Mouse (Mus musculus): ENCODE results near the gene Narfl. TPM values are rescaled to one million over a fixed set of nuclear protein-coding genes. Genes with fewer than 3 reads are reported as not detected.

Gene Narfl
- polyA plus RNA-seq, 1 experiment = 31.4 TPM

DNA sequence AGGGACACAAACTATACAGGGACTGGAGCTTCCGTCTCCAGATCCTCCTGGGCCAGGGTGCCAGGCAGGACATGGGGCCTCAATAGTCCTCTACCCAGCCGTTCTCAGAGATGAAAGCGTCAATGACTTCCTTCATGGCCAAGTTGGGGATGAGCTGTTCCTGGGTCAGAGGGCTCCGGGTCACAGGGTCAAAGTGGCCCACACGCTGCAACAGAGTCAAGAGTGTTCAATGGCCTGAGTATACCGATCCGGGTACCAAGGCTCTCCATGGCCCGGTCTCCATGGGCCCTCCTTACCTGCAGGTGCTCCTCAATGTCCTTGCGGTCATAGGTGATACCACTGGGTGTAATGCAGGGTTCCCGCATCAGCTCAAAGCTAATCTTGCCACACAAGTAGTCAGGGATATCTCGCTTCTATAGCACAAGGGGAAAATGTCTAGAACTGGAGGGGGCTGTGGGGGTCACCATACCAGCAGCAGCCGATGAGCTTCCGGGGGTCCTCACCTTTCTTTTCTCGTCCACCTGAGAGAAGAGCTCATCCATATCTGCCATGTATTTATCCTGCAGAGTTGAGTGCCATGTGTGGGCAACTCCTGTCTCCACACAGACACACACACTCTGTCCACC is 57.3 kb downstream of the Narfl start:
- TF ChIP-seq USF1 (IDR thresholded peaks at IDR 0.05; ENCODE audit: low read depth) (no peak), POLR2A (IDR thresholded peaks at IDR 0.05; ENCODE audit: insufficient read length, low read depth) (peak; percentile 9)
- Histone ChIP-seq H3K79me2 (ENCODE audit: control insufficient read depth, insufficient read depth) (peaks cover 37% of the 10 kb centered on the region), H3ac (ENCODE audit: control insufficient read depth, insufficient read length) (no peak overlapping the region), H3K36me3 (ENCODE audit: control insufficient read depth, insufficient read depth) (no peaks in the 10 kb centered on the region), H3K27me3 (ENCODE audit: control insufficient read depth, insufficient read depth, insufficient read length) (no peaks in the 10 kb centered on the region), H3K4me2 (ENCODE audit: low read depth) (peak overlapping the region; percentile 94), H3K4me3 (peak overlapping the region; percentile 52)

DNA sequence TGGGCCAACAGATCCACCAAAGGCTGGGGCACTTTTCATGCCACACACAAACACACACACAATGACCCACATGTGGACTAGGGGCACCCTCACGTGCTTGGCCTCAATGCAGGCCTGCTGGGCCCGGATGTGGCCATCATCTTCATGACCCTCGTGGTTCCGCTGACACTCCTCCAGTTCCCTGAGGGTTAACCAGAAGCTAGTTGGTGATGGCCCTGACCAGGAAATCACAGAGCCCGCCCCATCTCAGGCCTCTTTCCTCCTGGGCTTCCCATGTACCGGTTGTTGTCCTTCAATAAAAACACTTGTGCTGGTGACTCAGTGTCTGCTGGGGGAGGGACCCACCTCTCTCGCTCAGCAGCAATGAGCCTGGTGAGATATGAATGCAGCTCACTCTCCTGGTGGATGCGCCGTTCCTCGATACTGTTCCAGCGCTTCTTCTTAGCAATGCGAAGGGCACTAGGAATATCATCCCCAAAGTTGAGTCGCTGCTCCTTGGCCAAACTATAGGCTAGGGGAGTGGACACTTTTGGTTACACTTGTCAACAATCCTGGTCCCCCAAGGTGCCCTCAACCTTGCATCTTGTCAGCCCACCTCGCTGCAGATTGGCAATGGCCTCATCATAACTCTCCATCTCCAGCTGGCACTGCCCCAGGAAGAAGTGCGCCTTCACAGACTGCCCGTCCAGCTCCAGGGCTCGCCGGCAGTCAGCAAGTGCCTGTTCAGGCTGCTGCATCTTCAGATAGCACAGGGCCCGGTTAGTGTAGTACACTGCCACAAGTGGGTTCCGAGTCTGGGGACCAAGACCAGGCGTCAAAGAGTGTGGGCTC is 58.1 kb downstream of the Narfl start:
- Histone ChIP-seq H3K4me3 (peak overlapping the region; percentile 52), H3K4me2 (ENCODE audit: low read depth) (peak overlapping the region; percentile 94), H3ac (ENCODE audit: control insufficient read depth, insufficient read length) (peak overlapping the region; percentile 46), H3K36me3 (ENCODE audit: control insufficient read depth, insufficient read depth) (no peaks in the 10 kb centered on the region), H3K79me2 (ENCODE audit: control insufficient read depth, insufficient read depth) (peaks cover 37% of the 10 kb centered on the region), H3K27me3 (ENCODE audit: control insufficient read depth, insufficient read depth, insufficient read length) (no peaks in the 10 kb centered on the region)
- TF ChIP-seq POLR2A (IDR thresholded peaks at IDR 0.05; ENCODE audit: insufficient read length, low read depth) (peak; percentile 3), CEBPB (IDR thresholded peaks at IDR 0.05; ENCODE audit: insufficient read depth, poor library complexity, severe bottlenecking) (no peak), TCF3 (IDR thresholded peaks at IDR 0.05; ENCODE audit: insufficient read length, low read depth) (no peak), E2F4 (IDR thresholded peaks at IDR 0.05; ENCODE audit: insufficient read depth) (no peak), MAX (IDR thresholded peaks at IDR 0.05; ENCODE audit: low read depth) (no peak), MYOD1 (IDR thresholded peaks at IDR 0.05; ENCODE audit: control insufficient read depth in 1 of 3, insufficient read length in 2 of 3, low read depth in 2 of 3) (no peak), POLR2AphosphoS2 (IDR thresholded peaks at IDR 0.05; ENCODE audit: insufficient read length, low read depth) (peak; percentile 73)

DNA sequence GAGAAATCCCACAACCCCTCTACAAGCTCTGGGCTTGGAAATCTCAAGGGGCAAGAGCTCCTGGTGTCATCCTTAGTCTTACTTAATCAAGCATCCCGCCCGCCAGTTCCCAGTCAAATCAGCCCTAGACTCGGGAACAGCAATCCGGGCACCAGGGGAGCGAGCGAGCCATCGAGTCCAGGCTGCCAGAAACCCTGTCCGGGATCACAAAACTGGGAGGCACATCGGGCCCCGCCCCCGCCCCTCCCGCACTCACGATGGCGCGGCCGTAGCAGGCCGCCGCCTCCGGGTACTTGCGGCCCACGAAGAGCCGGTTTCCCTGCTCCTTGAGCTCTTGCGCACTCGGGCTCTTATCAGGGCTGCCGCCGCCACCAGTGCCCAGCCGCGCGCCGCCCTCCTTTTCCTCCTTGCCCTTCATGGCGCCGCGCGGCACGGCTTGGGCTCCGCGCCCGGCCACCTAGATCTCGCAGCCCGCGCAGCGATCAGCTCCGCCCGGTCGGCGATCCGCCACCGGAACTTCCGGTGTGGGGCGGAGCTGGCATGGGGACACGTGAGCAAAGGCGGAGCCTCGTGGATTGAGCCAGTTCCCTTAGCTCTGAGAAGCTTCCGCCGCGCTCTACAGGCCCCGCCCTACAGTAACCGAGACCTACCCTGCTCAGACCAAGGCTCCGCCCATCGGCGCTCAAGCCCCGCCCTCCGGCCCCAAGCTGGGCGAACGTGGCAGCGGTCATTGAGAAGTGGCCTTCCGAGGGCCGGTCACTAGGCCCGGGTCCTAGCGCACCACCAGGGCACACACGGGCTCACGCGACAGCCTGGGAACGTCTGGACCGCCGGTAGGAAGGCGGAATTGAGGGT is 59.1 kb downstream of the Narfl start:
- Histone ChIP-seq H3K27me3 (ENCODE audit: control insufficient read depth, insufficient read depth, insufficient read length) (no peaks in the 10 kb centered on the region), H3ac (ENCODE audit: control insufficient read depth, insufficient read length) (peak overlapping the region; percentile 46), H3K36me3 (ENCODE audit: control insufficient read depth, insufficient read depth) (peaks cover under 1% of the 10 kb centered on the region), H3K4me3 (peak overlapping the region; percentile 52), H3K79me2 (ENCODE audit: control insufficient read depth, insufficient read depth) (peaks cover 37% of the 10 kb centered on the region), H3K4me2 (ENCODE audit: low read depth) (peak overlapping the region; percentile 94)
- TF ChIP-seq E2F4 (IDR thresholded peaks at IDR 0.05; ENCODE audit: insufficient read depth) = peak; percentile 60
- peak; percentile 66 for TF ChIP-seq POLR2AphosphoS2 (IDR thresholded peaks at IDR 0.05; ENCODE audit: insufficient read length, low read depth)
- no peak for TF ChIP-seq TCF12 (IDR thresholded peaks at IDR 0.05; ENCODE audit: insufficient read depth, poor library complexity, severe bottlenecking)
- TF ChIP-seq CEBPB (IDR thresholded peaks at IDR 0.05; ENCODE audit: insufficient read depth, poor library complexity, severe bottlenecking) = no peak
- no peak for TF ChIP-seq MAX (IDR thresholded peaks at IDR 0.05; ENCODE audit: low read depth)
- TF ChIP-seq MYOG (IDR thresholded peaks at IDR 0.05; ENCODE audit: control insufficient read depth in 1 of 3, insufficient read depth in 1 of 3, insufficient read length in 2 of 3, low read depth in 2 of 3) = no peak
- peak; percentile 94 for TF ChIP-seq USF1 (IDR thresholded peaks at IDR 0.05; ENCODE audit: low read depth)
- TF ChIP-seq MYOD1 (IDR thresholded peaks at IDR 0.05; ENCODE audit: control insufficient read depth in 1 of 3, insufficient read length in 2 of 3, low read depth in 2 of 3) = peak in 1 of 3 experiments; percentile 9
- TF ChIP-seq SRF (IDR thresholded peaks at IDR 0.05; ENCODE audit: control insufficient read depth, insufficient read length, low read depth) = no peak
- TF ChIP-seq POLR2A (IDR thresholded peaks at IDR 0.05; ENCODE audit: insufficient read length, low read depth) = peak; percentile 65

Other genes starting within 250 kb of the Narfl start
- 14.3 TPM for gene Sox8, start 203.1 kb upstream of the Narfl start, polyA plus RNA-seq (2012; fragmentation: generic; extraction: Trizol)
- 36.3 TPM for gene Lmf1, start 194.7 kb upstream of the Narfl start, polyA plus RNA-seq (2012; fragmentation: generic; extraction: Trizol)
- 0.24 TPM for gene Gng13, start 56.6 kb upstream of the Narfl start, polyA plus RNA-seq (2012; fragmentation: generic; extraction: Trizol)
- gene Chtf18, start 46.4 kb upstream of the Narfl start, polyA plus RNA-seq (2012; fragmentation: generic; extraction: Trizol) = 7.2 TPM
- 13.0 TPM for gene Rpusd1, start 46.1 kb upstream of the Narfl start, polyA plus RNA-seq (2012; fragmentation: generic; extraction: Trizol)
- gene Mslnl, start 37.7 kb upstream of the Narfl start, polyA plus RNA-seq (2012; fragmentation: generic; extraction: Trizol) = not detected
- gene Msln, start 19.4 kb upstream of the Narfl start, polyA plus RNA-seq (2012; fragmentation: generic; extraction: Trizol) = 91.8 TPM
- 29.8 TPM for gene Haghl, start 11.9 kb downstream of the Narfl start, polyA plus RNA-seq (2012; fragmentation: generic; extraction: Trizol)
- gene Ccdc78, start 12.8 kb downstream of the Narfl start, polyA plus RNA-seq (2012; fragmentation: generic; extraction: Trizol) = 0.08 TPM
- 61.0 TPM for gene Fam173a, start 19.1 kb downstream of the Narfl start, polyA plus RNA-seq (2012; fragmentation: generic; extraction: Trizol)
- gene AC134908.4, start 21.9 kb downstream of the Narfl start, polyA plus RNA-seq (2012; fragmentation: generic; extraction: Trizol) = not detected
- gene Metrn, start 23.4 kb downstream of the Narfl start, polyA plus RNA-seq (2012; fragmentation: generic; extraction: Trizol) = 44.4 TPM
- gene Fbxl16, start 35.3 kb downstream of the Narfl start, polyA plus RNA-seq (2012; fragmentation: generic; extraction: Trizol) = 6.0 TPM
- gene Wdr24, start 49.9 kb downstream of the Narfl start, polyA plus RNA-seq (2012; fragmentation: generic; extraction: Trizol) = 18.0 TPM
- gene Jmjd8, start 55.1 kb downstream of the Narfl start, polyA plus RNA-seq (2012; fragmentation: generic; extraction: Trizol) = 15.5 TPM
- gene Stub1, start 59.6 kb downstream of the Narfl start, polyA plus RNA-seq (2012; fragmentation: generic; extraction: Trizol) = 196 TPM
- gene Rhbdl1, start 63.5 kb downstream of the Narfl start, polyA plus RNA-seq (2012; fragmentation: generic; extraction: Trizol) = 0.67 TPM
- 0.67 TPM for gene Gm20683, start 68.0 kb downstream of the Narfl start, polyA plus RNA-seq (2012; fragmentation: generic; extraction: Trizol)
- gene Rhot2, start 71.1 kb downstream of the Narfl start, polyA plus RNA-seq (2012; fragmentation: generic; extraction: Trizol) = 48.3 TPM
- gene Wdr90, start 87.7 kb downstream of the Narfl start, polyA plus RNA-seq (2012; fragmentation: generic; extraction: Trizol) = 7.4 TPM
- gene Mcrip2, start 95.0 kb downstream of the Narfl start, polyA plus RNA-seq (2012; fragmentation: generic; extraction: Trizol) = 36.7 TPM
- 23.6 TPM for gene Mettl26, start 101.3 kb downstream of the Narfl start, polyA plus RNA-seq (2012; fragmentation: generic; extraction: Trizol)
- 0.25 TPM for gene Wfikkn1, start 107.1 kb downstream of the Narfl start, polyA plus RNA-seq (2012; fragmentation: generic; extraction: Trizol)
- 18.3 TPM for gene Rab40c, start 146.0 kb downstream of the Narfl start, polyA plus RNA-seq (2012; fragmentation: generic; extraction: Trizol)
- gene Pigq, start 171.2 kb downstream of the Narfl start, polyA plus RNA-seq (2012; fragmentation: generic; extraction: Trizol) = 46.3 TPM
- 0.17 TPM for gene Nhlrc4, start 171.2 kb downstream of the Narfl start, polyA plus RNA-seq (2012; fragmentation: generic; extraction: Trizol)
- gene A930017K11Rik, start 178.8 kb downstream of the Narfl start, polyA plus RNA-seq (2012; fragmentation: generic; extraction: Trizol) = 0.02 TPM
- gene Capn15, start 212.0 kb downstream of the Narfl start, polyA plus RNA-seq (2012; fragmentation: generic; extraction: Trizol) = 7.2 TPM

All from myocyte (in vitro differentiated cells).